20 mouse cellular contexts compared by ENCODE assay signal in genomic region chr1:121176541-121176940, GRCm38 (mm10).
DNase-seq lines count a peak whose midpoint lies in the region; ATAC-seq and TF ChIP-seq lines count a peak whose summit lies in the region.
"Had no signal": no experiment of that assay in that cellular context is flagged by ENCODE, and none has a peak within 500 bp of the region (broad histone marks: within the 10 kb centered on the region; RNA-seq: fewer than 3 reads in every experiment).

No protein-coding gene starts in this region.

- peak; percentile 23 for DNase-seq in heart, adult 11 months
- no peak for DNase-seq in heart, embryonic 10.5 days (ENCODE audit: low spot score)
- peak; percentile 1 for DNase-seq in lung, embryonic 14.5 days
- no peak for DNase-seq in lung, postnatal 0 days (ENCODE audit: low spot score)
- peak; percentile 20 for DNase-seq in midbrain, embryonic 14.5 days
- DNase-seq: adrenal gland, postnatal 14 days; cerebellum, adult 18-20 months; cerebellum, adult 9-11 months; cerebellum, postnatal 36 days; gastrocnemius, postnatal 10 days; heart, adult 2 months had no signal

- TF ChIP-seq CTCF in lung, embryonic 14.5 days (IDR thresholded peaks at IDR 0.05; ENCODE audit: low read depth): no peak
- TF ChIP-seq CTCF in lung, postnatal 0 days (IDR thresholded peaks at IDR 0.05): no peak

- no peak for TF ChIP-seq EP300 in lung, postnatal 0 days (IDR thresholded peaks at IDR 0.05)

- H3K4me1 ChIP-seq in heart, embryonic 10.5 days: peaks cover 11% of the 10 kb centered on the region
- H3K4me1 ChIP-seq in lung, embryonic 14.5 days (ENCODE audit: insufficient read depth): no peaks in the 10 kb centered on the region
- H3K4me1 ChIP-seq in lung, postnatal 0 days (ENCODE audit: insufficient read depth, low read depth, low read length): no peaks in the 10 kb centered on the region
- H3K4me1 ChIP-seq in midbrain, embryonic 14.5 days (ENCODE audit: control insufficient read depth, insufficient read depth, low read length): peaks cover 3% of the 10 kb centered on the region; the same call in 1 of the 2 replicates
- peaks cover 5% of the 10 kb centered on the region; the same call in 1 of the 2 replicates for H3K4me1 ChIP-seq in midbrain, embryonic 16.5 days (ENCODE audit: control insufficient read depth, insufficient read depth, low read length)

- no peak overlapping the region for H3K9ac ChIP-seq in lung, embryonic 14.5 days
- no peak overlapping the region for H3K9ac ChIP-seq in lung, postnatal 0 days (replicated peaks; ENCODE audit: low read depth)
- no peak overlapping the region for H3K9ac ChIP-seq in midbrain, embryonic 14.5 days (replicated peaks; ENCODE audit: low read length)
- H3K9ac ChIP-seq in midbrain, embryonic 16.5 days (ENCODE audit: low read depth, low read length): no peak overlapping the region
- H3K9ac ChIP-seq: embryonic facial prominence, embryonic 13.5 days; forebrain, embryonic 12.5 days; heart, embryonic 12.5 days; hindbrain, embryonic 13.5 days had no signal

- no peaks in the 10 kb centered on the region for H3K36me3 ChIP-seq in heart, embryonic 10.5 days
- no peaks in the 10 kb centered on the region for H3K36me3 ChIP-seq in lung, embryonic 14.5 days (ENCODE audit: insufficient read depth)
- no peaks in the 10 kb centered on the region for H3K36me3 ChIP-seq in lung, postnatal 0 days (ENCODE audit: insufficient read depth, low read length)
- H3K36me3 ChIP-seq in midbrain, embryonic 14.5 days (ENCODE audit: control insufficient read depth, insufficient read depth, low read length): no peaks in the 10 kb centered on the region
- no peaks in the 10 kb centered on the region for H3K36me3 ChIP-seq in midbrain, embryonic 16.5 days (ENCODE audit: control insufficient read depth, insufficient read depth, low read length)
- H3K36me3 ChIP-seq: embryonic facial prominence, embryonic 13.5 days; forebrain, embryonic 12.5 days; heart, embryonic 12.5 days; hindbrain, embryonic 13.5 days had no signal

- no peak for ATAC-seq in lung, embryonic 14.5 days (ENCODE audit: insufficient read depth)
- ATAC-seq in lung, postnatal 0 days: no peak
- ATAC-seq in midbrain, embryonic 14.5 days (ENCODE audit: low FRiP score, low TSS enrichment): no peak
- ATAC-seq in midbrain, embryonic 16.5 days: no peak
- ATAC-seq in inflammation-experienced regulatory T-cells, adult 6 months: no peak
- ATAC-seq: activated CD4-positive, CD25-positive, alpha-beta regulatory T cell, adult 4 months; Patski had no signal

- H3K9me3 ChIP-seq in heart, embryonic 10.5 days: no peaks in the 10 kb centered on the region
- H3K9me3 ChIP-seq in lung, embryonic 14.5 days (ENCODE audit: low read depth, low read length): no peaks in the 10 kb centered on the region
- no peaks in the 10 kb centered on the region; the same call in 1 of the 2 replicates for H3K9me3 ChIP-seq in lung, postnatal 0 days (ENCODE audit: low read length)
- H3K9me3 ChIP-seq in midbrain, embryonic 14.5 days (ENCODE audit: control insufficient read depth, low read length): no peaks in the 10 kb centered on the region
- H3K9me3 ChIP-seq in midbrain, embryonic 16.5 days (replicated peaks; ENCODE audit: control insufficient read depth, low read length, poor library complexity, severe bottlenecking): no peaks in the 10 kb centered on the region; the same call in 1 of the 2 replicates
- H3K9me3 ChIP-seq: embryonic facial prominence, embryonic 13.5 days; heart, embryonic 12.5 days had no signal

- peaks cover 57% of the 10 kb centered on the region for H3K27me3 ChIP-seq in heart, embryonic 10.5 days (ENCODE audit: insufficient read depth, poor library complexity, severe bottlenecking)
- H3K27me3 ChIP-seq in lung, embryonic 14.5 days (ENCODE audit: insufficient read depth, low read length): peaks cover 50% of the 10 kb centered on the region
- peaks cover 26% of the 10 kb centered on the region for H3K27me3 ChIP-seq in lung, postnatal 0 days (replicated peaks; ENCODE audit: insufficient read depth, low read length)
- H3K27me3 ChIP-seq in midbrain, embryonic 14.5 days (ENCODE audit: control insufficient read depth, insufficient read depth, low read length): peaks cover 56% of the 10 kb centered on the region
- peaks cover 45% of the 10 kb centered on the region for H3K27me3 ChIP-seq in midbrain, embryonic 16.5 days (ENCODE audit: control insufficient read depth, insufficient read depth, low read depth, low read length)
- H3K27me3 ChIP-seq: CH12.LX had no signal

- 7% methylated on average over 3 of the region's 3 CpGs for WGBS in heart, embryonic 10.5 days
- WGBS in lung, embryonic 14.5 days: 7% methylated on average over 3 of the region's 3 CpGs
- WGBS in lung, postnatal 0 days: 8% methylated on average over 3 of the region's 3 CpGs
- WGBS in midbrain, embryonic 14.5 days: 9% methylated on average over 3 of the region's 3 CpGs
- 7% methylated on average over 3 of the region's 3 CpGs for WGBS in midbrain, embryonic 16.5 days

- H3K27ac ChIP-seq in heart, embryonic 10.5 days: no peak overlapping the region
- no peak overlapping the region for H3K27ac ChIP-seq in lung, embryonic 14.5 days (ENCODE audit: low read depth)
- H3K27ac ChIP-seq in lung, postnatal 0 days (ENCODE audit: low read length): no peak overlapping the region
- no peak overlapping the region for H3K27ac ChIP-seq in midbrain, embryonic 14.5 days (replicated peaks; ENCODE audit: low read depth, low read length)
- H3K27ac ChIP-seq in midbrain, embryonic 16.5 days (ENCODE audit: low read length): no peak overlapping the region
- H3K27ac ChIP-seq: embryonic facial prominence, embryonic 13.5 days; forebrain, embryonic 12.5 days; heart, adult 2 months; hindbrain, embryonic 13.5 days had no signal

- no peak overlapping the region for H3K4me3 ChIP-seq in heart, embryonic 10.5 days
- H3K4me3 ChIP-seq in lung, embryonic 14.5 days (ENCODE audit: low read depth, low read length): no peak overlapping the region
- no peak overlapping the region for H3K4me3 ChIP-seq in lung, postnatal 0 days (ENCODE audit: low read depth, low read length)
- H3K4me3 ChIP-seq in midbrain, embryonic 14.5 days (replicated peaks; ENCODE audit: low read depth, low read length): no peak overlapping the region
- H3K4me3 ChIP-seq in midbrain, embryonic 16.5 days (ENCODE audit: low read depth, low read length): no peak overlapping the region
- H3K4me3 ChIP-seq: embryonic facial prominence, embryonic 13.5 days; forebrain, embryonic 12.5 days; heart, adult 2 months; heart, embryonic 12.5 days; hindbrain, embryonic 13.5 days had no signal

- H3K4me2 ChIP-seq in lung, embryonic 14.5 days: no peak overlapping the region
- H3K4me2 ChIP-seq in lung, postnatal 0 days (replicated peaks; ENCODE audit: low read depth, low read length): no peak overlapping the region
- H3K4me2 ChIP-seq in midbrain, embryonic 14.5 days (ENCODE audit: low read length): no peak overlapping the region; the same call in 1 of the 2 replicates
- H3K4me2 ChIP-seq in midbrain, embryonic 16.5 days (ENCODE audit: low read length): no peak overlapping the region
- H3K4me2 ChIP-seq: embryonic facial prominence, embryonic 13.5 days; forebrain, embryonic 12.5 days; heart, embryonic 12.5 days; hindbrain, embryonic 13.5 days had no signal

Comparison
In these comparisons a context has a peak if more than half of its experiments do, and no peak if none do; other contexts are left out.
1. DNase-seq: peak in heart, adult 11 months (single experiment), lung, embryonic 14.5 days (single experiment) and midbrain, embryonic 14.5 days (single experiment); none in heart, embryonic 10.5 days (single experiment) and lung, postnatal 0 days (single experiment).